Mouse (Mus musculus) erythroblast, embryonic 14.5 days (primary cell): ENCODE results near the gene Ptrh1. TPM values are rescaled to one million over a fixed set of nuclear protein-coding genes. Genes with fewer than 3 reads are reported as not detected.

ENCODE experiments used
- H3K27me3 ChIP-seq: 2 replicates; pipeline ENCODE4 v1.6.1; 2012; ENCODE audit warnings: inconsistent platforms; ENCODE audit not compliant: control insufficient read depth
- H3K36me3 ChIP-seq: 2 replicates; pipeline ENCODE4 v1.6.1; 2012; ENCODE audit warnings: mild to moderate bottlenecking, inconsistent platforms; ENCODE audit not compliant: control insufficient read depth
- H3K4me1 ChIP-seq: 2 replicates; pipeline ENCODE4 v1.6.1; 2012; ENCODE audit warnings: inconsistent platforms; ENCODE audit not compliant: control insufficient read depth
- H3K4me3 ChIP-seq: replicated peaks from 2 replicates; pipeline ENCODE3; 2012; ENCODE audit warnings: moderate library complexity, mild to moderate bottlenecking, inconsistent platforms
- H3K9me3 ChIP-seq: 2 replicates; pipeline ENCODE4 v1.6.1; 2012; ENCODE audit warnings: low read length, inconsistent platforms, mixed read lengths; ENCODE audit not compliant: control insufficient read depth
- GATA1 ChIP-seq: IDR thresholded peaks from 2 replicates; pipeline ENCODE4 v1.6.1; 2012; ENCODE audit warnings: low read length, inconsistent platforms, mixed read lengths
- TAL1 ChIP-seq: IDR thresholded peaks from 3 replicates; pipeline ENCODE4 v1.6.1; 2012; ENCODE audit warnings: low read length, inconsistent platforms, mixed read lengths
- polyA plus RNA-seq: library from polyadenylated mRNA; stranded (reverse); fragments of >175 nt; gene quantifications from 2 replicates; pipeline ENCODE4 v1.2.3, GENCODE M21; 2012

The Ptrh1 gene
- polyA plus RNA-seq, 1 experiment, result not detected

- Histone ChIP-seq H3K9me3 (no peaks in the 10 kb centered on the region), H3K36me3 (no peaks in the 10 kb centered on the region; the same call in 1 of the 2 replicates), H3K4me1 (no peaks in the 10 kb centered on the region), H3K4me3 (peak overlapping the region; percentile 14), H3K27me3 (no peaks in the 10 kb centered on the region)
- TF ChIP-seq TAL1, result no peak
- no peak for TF ChIP-seq GATA1
Measured at GRCm38 (mm10) chr2:32750887-32751664, 24.5 kb upstream of the Ptrh1 start.

GRCm38 (mm10) chr2:32751665-32752033 lies 23.9 kb upstream of the Ptrh1 start:
- TF ChIP-seq TAL1 (no peak), GATA1 (no peak)
- Histone ChIP-seq H3K27me3 (no peaks in the 10 kb centered on the region), H3K4me3 (no peak overlapping the region), H3K4me1 (peaks cover under 1% of the 10 kb centered on the region), H3K9me3 (no peaks in the 10 kb centered on the region), H3K36me3 (no peaks in the 10 kb centered on the region; the same call in 1 of the 2 replicates)

GRCm38 (mm10) chr2:32752181-32752580 lies 23.4 kb upstream of the Ptrh1 start:
- no peaks in the 10 kb centered on the region; the same call in 1 of the 2 replicates for H3K36me3 ChIP-seq
- TF ChIP-seq TAL1, result no peak
- TF ChIP-seq GATA1, result no peak
- H3K4me1 ChIP-seq, result peaks cover 6% of the 10 kb centered on the region
- no peaks in the 10 kb centered on the region for H3K27me3 ChIP-seq
- H3K9me3 ChIP-seq, result no peaks in the 10 kb centered on the region
- no peak overlapping the region for H3K4me3 ChIP-seq

- TF ChIP-seq GATA1, result no peak
- TF ChIP-seq TAL1, result no peak
- peak overlapping the region; percentile 75 for H3K4me3 ChIP-seq
- peaks cover 20% of the 10 kb centered on the region for H3K4me1 ChIP-seq
- H3K36me3 ChIP-seq, result peaks cover 20% of the 10 kb centered on the region
- H3K27me3 ChIP-seq, result no peaks in the 10 kb centered on the region
- H3K9me3 ChIP-seq, result no peaks in the 10 kb centered on the region
Measured at GRCm38 (mm10) chr2:32756674-32757055, 18.9 kb upstream of the Ptrh1 start.

GRCm38 (mm10) chr2:32757056-32757845 lies 18.3 kb upstream of the Ptrh1 start, which contains the start of gene Tor2a:
Tor2a (plus strand) TSS chr2:32757234.
- H3K36me3 ChIP-seq, result peaks cover 25% of the 10 kb centered on the region
- H3K9me3 ChIP-seq, result no peaks in the 10 kb centered on the region
- no peak for TF ChIP-seq TAL1
- no peak for TF ChIP-seq GATA1
- H3K27me3 ChIP-seq, result no peaks in the 10 kb centered on the region
- H3K4me1 ChIP-seq, result peaks cover 20% of the 10 kb centered on the region
- peak within 1 kb of the TSS; percentile 75 for H3K4me3 ChIP-seq

- no peak for TF ChIP-seq TAL1
- TF ChIP-seq GATA1, result no peak
- no peaks in the 10 kb centered on the region for H3K9me3 ChIP-seq
Measured at GRCm38 (mm10) chr2:32758503-32758902, 17.1 kb upstream of the Ptrh1 start.

GRCm38 (mm10) chr2:32759001-32759400 lies 16.6 kb upstream of the Ptrh1 start:
- TF ChIP-seq TAL1 (no peak), GATA1 (no peak)
- peaks cover 20% of the 10 kb centered on the region for H3K4me1 ChIP-seq
- H3K36me3 ChIP-seq, result peaks cover 31% of the 10 kb centered on the region
- no peaks in the 10 kb centered on the region for H3K27me3 ChIP-seq
- no peak overlapping the region for H3K4me3 ChIP-seq
- H3K9me3 ChIP-seq, result no peaks in the 10 kb centered on the region

More at GRCm38 (mm10) chr2:32758503-32758902, 17.1 kb upstream of the Ptrh1 start:
- no peaks in the 10 kb centered on the region for H3K27me3 ChIP-seq
- peaks cover 20% of the 10 kb centered on the region for H3K4me1 ChIP-seq
- peaks cover 31% of the 10 kb centered on the region for H3K36me3 ChIP-seq
- H3K4me3 ChIP-seq, result no peak overlapping the region

- no peak for TF ChIP-seq GATA1
- no peak for TF ChIP-seq TAL1
- H3K4me3 ChIP-seq, result no peak overlapping the region
- peaks cover 20% of the 10 kb centered on the region for H3K4me1 ChIP-seq
- peaks cover 31% of the 10 kb centered on the region for H3K36me3 ChIP-seq
- no peaks in the 10 kb centered on the region for H3K9me3 ChIP-seq
- H3K27me3 ChIP-seq, result no peaks in the 10 kb centered on the region
Measured at GRCm38 (mm10) chr2:32761361-32761760, 14.2 kb upstream of the Ptrh1 start.

- H3K36me3 ChIP-seq, result peaks cover 31% of the 10 kb centered on the region
- H3K9me3 ChIP-seq, result no peaks in the 10 kb centered on the region
- H3K4me3 ChIP-seq, result no peak overlapping the region
- H3K4me1 ChIP-seq, result peaks cover 17% of the 10 kb centered on the region
- no peaks in the 10 kb centered on the region for H3K27me3 ChIP-seq
- TF ChIP-seq GATA1, result no peak
- no peak for TF ChIP-seq TAL1
Measured at GRCm38 (mm10) chr2:32761859-32762258, 13.7 kb upstream of the Ptrh1 start.
